Mouse (Mus musculus) heart, embryonic 15.5 days (tissue): ENCODE results near the gene Rbm20. TPM values are rescaled to one million over a fixed set of nuclear protein-coding genes. Genes with fewer than 3 reads are reported as not detected.
"Not testable (repeated sequence)": the region's sequence is repeated elsewhere in the genome, so short reads cannot be mapped to it uniquely, and the experiment has no call there.

ENCODE experiments used
- ATAC-seq: fragments of 200-750 bp; cut with Nextera tagmentation; replicated peaks from 2 replicates; pipeline ENCODE4 v1.8.0; 2017; ENCODE audit warnings: low read depth, moderate TSS enrichment; ENCODE audit not compliant: insufficient number of reproducible peaks, insufficient read depth, low FRiP score
- H3K27ac ChIP-seq: fragments of 300-500 bp; sonication (generic); 2 replicates; pipeline ENCODE4 v1.5.1; 2015; ENCODE audit warnings: mild to moderate bottlenecking, inconsistent platforms
- H3K27me3 ChIP-seq: fragments of 300-500 bp; sonication (generic); 2 replicates; pipeline ENCODE4 v1.6.1; 2015; ENCODE audit warnings: inconsistent platforms
- H3K36me3 ChIP-seq: fragments of 300-500 bp; sonication (generic); 2 replicates; pipeline ENCODE4 v1.6.1; 2015; ENCODE audit warnings: mild to moderate bottlenecking, inconsistent platforms
- H3K4me1 ChIP-seq: fragments of 300-500 bp; sonication (generic); replicated peaks from 2 replicates; pipeline ENCODE4 v1.6.1; 2015; ENCODE audit warnings: inconsistent platforms
- H3K4me2 ChIP-seq: fragments of 300-500 bp; sonication (generic); 2 replicates; pipeline ENCODE4 v1.6.1; 2015; ENCODE audit warnings: inconsistent platforms, mild to moderate bottlenecking, moderate library complexity
- H3K4me3 ChIP-seq: fragments of 300-500 bp; sonication (generic); 2 replicates; pipeline ENCODE4 v1.5.1; 2015; ENCODE audit warnings: mild to moderate bottlenecking, inconsistent platforms
- H3K9ac ChIP-seq: fragments of 300-500 bp; sonication (generic); 2 replicates; pipeline ENCODE4 v1.6.1; 2015; ENCODE audit warnings: mild to moderate bottlenecking, inconsistent platforms
- H3K9me3 ChIP-seq: fragments of 300-500 bp; sonication (generic); replicated peaks from 2 replicates; pipeline ENCODE4 v1.6.1; 2016; ENCODE audit warnings: inconsistent platforms
- WGBS: fragments of 180-500 bp; shearing (Covaris S2); methylation state at CpG from one replicate; pipeline ENCODE4 v1.1.7; 2015; ENCODE audit warnings: mixed read lengths; 5-methylcytosine and 5-hydroxymethylcytosine counted together
- polyA plus RNA-seq: library from polyadenylated mRNA; unstranded; fragments of >200 nt; fragmentation: Nextera tagmentation; extraction: Ambion mirVana; gene quantifications from 2 replicates; pipeline ENCODE4 v1.2.1, GENCODE M21; 2015

The Rbm20 gene
- polyA plus RNA-seq, 1 experiment from 2014 or later, result 44.4 TPM

DNA sequence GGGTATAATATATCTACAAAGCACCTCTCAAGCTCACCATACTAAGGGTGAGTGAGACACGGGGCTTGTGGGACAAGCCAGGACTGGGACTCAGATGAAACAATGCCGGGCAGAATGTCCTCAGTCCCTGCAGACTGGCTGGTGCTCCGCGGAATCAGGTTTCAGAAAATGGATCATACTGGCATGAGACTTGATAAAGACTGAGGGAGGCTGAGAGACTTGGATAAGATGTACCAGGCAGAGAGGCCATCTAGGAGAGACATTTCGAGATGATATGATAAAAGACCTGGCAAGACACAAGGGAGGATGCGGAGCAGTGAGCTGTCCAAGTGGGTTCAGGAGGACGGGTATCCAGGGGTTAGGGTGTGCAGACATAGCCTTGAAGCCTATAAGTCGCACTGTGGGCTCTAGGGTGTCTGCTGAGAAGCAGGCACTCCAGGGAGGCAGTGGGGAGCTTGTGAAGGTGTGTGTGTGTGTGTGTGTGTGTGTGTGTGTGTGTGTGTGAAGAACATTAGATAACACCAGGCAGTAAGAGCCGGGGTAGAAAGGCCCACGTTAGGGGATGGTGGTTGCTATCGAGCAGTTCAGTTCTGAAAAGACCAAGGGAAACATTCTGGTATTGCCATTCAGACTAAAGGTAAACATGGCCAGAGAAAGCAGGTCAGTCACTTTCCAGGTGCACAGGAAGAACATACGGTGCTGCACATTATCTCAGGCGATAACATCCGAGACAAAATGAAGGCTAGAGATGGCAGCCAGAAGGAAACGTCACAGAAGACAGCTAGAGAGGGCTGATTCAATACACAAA, 225.0 kb downstream of the Rbm20 start:
- Histone ChIP-seq H3K4me1 (peaks cover 37% of the 10 kb centered on the region), H3K36me3 (no peaks in the 10 kb centered on the region), H3K9ac (peak overlapping the region; percentile 58), H3K27ac (peak overlapping the region; percentile 82), H3K27me3 (no peaks in the 10 kb centered on the region), H3K4me3 (peak overlapping the region; percentile 81), H3K9me3 (no peaks in the 10 kb centered on the region), H3K4me2 (peak overlapping the region; percentile 67)
- 33% methylated on average over 15 of the region's 15 CpGs for WGBS
- no peak for ATAC-seq

- Histone ChIP-seq H3K4me1 (peaks cover 33% of the 10 kb centered on the region), H3K9me3 (no peaks in the 10 kb centered on the region), H3K4me3 (peak overlapping the region; percentile 81), H3K4me2 (peak overlapping the region; percentile 67), H3K27me3 (no peaks in the 10 kb centered on the region), H3K9ac (peak overlapping the region; percentile 84), H3K36me3 (no peaks in the 10 kb centered on the region), H3K27ac (peak overlapping the region; percentile 86)
- under 1% methylated on average over 61 of the region's 61 CpGs for WGBS
- peak; percentile 98 for ATAC-seq
Measured at GRCm38 (mm10) chr19:53902739-53903487, 225.8 kb downstream of the Rbm20 start.

DNA sequence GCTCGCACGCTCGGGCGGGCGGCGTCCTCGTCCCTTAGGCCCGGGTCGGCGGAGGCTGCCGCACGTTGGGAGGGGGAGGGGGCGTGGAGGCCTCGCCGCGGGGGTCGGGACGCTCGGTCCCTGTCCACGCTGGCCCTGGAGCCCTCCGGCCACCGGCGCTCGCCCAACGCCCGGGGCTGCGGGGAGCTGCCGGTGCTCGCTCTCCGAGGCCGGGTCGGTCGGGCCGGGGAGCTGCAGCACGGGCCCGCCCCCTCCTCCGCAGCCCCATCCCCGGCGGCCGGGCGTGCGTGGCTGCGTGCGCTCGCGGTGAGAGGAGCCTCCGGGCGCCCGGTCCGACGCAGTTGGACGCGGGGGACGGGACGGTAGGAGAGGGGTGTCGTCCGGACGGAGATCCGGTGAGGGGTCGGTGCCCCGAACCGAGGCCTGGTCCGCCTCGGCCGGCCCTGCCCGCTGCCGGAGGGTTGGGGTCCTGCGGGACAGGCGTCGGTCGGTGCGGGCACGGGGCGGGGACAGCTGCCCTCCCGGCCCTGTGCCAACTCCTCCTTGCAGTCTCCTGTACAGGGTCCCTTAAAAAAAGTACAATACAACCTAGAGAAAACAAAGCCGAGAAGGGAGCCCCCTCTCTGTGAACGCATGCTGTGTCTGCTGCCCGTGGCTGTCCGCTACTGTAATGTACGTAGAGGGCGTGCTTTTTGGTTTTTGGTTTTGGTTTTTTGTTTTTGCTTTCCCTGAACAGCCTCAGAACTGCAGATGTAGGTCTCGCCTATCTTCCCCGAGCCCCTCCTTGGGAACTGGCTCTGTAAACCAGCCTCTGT, 226.6 kb downstream of the Rbm20 start:
- H3K9me3 ChIP-seq, result no peaks in the 10 kb centered on the region
- ATAC-seq, result peak; percentile 59
- H3K27me3 ChIP-seq, result no peaks in the 10 kb centered on the region
- under 1% methylated on average over 60 of the region's 83 CpGs for WGBS
- H3K9ac ChIP-seq, result peak overlapping the region; percentile 84
- H3K27ac ChIP-seq, result peak overlapping the region; percentile 86
- peak overlapping the region; percentile 64 for H3K4me2 ChIP-seq
- H3K4me1 ChIP-seq, result peaks cover 27% of the 10 kb centered on the region
- H3K4me3 ChIP-seq, result peak overlapping the region; percentile 81
- no peaks in the 10 kb centered on the region for H3K36me3 ChIP-seq

DNA sequence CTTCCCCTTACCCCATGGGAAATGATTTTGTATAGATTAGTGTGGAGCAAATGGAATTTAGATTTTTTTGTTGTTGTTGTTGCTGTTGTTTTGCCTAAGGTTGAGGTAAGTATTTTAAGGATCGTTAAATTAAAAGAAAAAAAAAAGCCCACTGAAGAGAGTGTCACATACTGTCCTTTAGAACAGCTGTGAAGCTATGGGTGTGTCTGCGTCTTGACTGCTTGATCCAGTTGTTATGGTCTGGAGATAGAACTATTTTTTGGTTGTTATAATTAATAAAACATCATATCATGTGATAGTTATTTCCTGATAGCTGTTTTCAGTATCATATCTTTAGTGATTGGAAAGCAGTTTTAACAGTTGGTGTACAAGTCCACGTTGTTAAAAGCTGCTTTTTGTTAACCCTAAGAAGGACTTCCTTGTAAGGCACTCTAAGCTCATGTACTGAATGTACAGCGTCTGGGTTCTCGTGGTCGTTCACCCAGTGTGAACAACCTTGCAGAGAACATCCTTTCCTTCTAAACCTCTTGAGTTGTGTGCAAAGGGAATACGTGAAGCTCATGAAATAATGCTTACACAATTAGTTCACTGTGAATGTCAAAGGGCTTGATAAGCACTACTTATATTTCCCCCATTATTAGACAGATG, 227.9 kb downstream of the Rbm20 start:
- H3K27ac ChIP-seq, result no peak overlapping the region
- peak overlapping the region; percentile 64 for H3K4me2 ChIP-seq
- 50% methylated on average over 7 of the region's 7 CpGs for WGBS
- H3K4me3 ChIP-seq, result peak overlapping the region; percentile 81
- peaks cover 9% of the 10 kb centered on the region for H3K36me3 ChIP-seq
- no peak for ATAC-seq
- H3K27me3 ChIP-seq, result no peaks in the 10 kb centered on the region
- H3K4me1 ChIP-seq, result peaks cover 24% of the 10 kb centered on the region
- H3K9ac ChIP-seq, result no peak overlapping the region
- H3K9me3 ChIP-seq, result no peaks in the 10 kb centered on the region

- Histone ChIP-seq H3K9ac (no peak overlapping the region), H3K4me3 (no peak overlapping the region), H3K36me3 (peaks cover 16% of the 10 kb centered on the region), H3K4me2 (no peak overlapping the region), H3K27me3 (no peaks in the 10 kb centered on the region), H3K4me1 (peaks cover 24% of the 10 kb centered on the region), H3K27ac (no peak overlapping the region), H3K9me3 (no peaks in the 10 kb centered on the region)
- ATAC-seq, result no peak
- 54% methylated on average over 6 of the region's 6 CpGs for WGBS
Measured at GRCm38 (mm10) chr19:53906033-53906702, 229.1 kb downstream of the Rbm20 start.

DNA sequence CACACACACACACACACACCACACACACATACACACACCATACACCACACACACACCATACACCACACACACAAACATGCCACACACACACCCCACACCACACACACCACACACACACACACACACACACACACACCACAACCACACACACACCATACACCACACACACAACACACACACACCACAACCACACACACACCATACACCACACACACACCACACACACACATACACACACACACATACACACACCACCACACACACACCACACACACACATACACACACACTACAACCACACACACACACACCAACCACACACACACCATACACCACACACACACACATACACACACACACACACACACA, 229.6 kb downstream of the Rbm20 start:
- not testable (repeated sequence) for H3K4me2 ChIP-seq, H3K27ac ChIP-seq, H3K4me3 ChIP-seq, H3K9ac ChIP-seq, ATAC-seq, H3K27me3 ChIP-seq, H3K9me3 ChIP-seq
- peaks cover 20% of the 10 kb centered on the region for H3K36me3 ChIP-seq
- peaks cover 24% of the 10 kb centered on the region for H3K4me1 ChIP-seq

DNA sequence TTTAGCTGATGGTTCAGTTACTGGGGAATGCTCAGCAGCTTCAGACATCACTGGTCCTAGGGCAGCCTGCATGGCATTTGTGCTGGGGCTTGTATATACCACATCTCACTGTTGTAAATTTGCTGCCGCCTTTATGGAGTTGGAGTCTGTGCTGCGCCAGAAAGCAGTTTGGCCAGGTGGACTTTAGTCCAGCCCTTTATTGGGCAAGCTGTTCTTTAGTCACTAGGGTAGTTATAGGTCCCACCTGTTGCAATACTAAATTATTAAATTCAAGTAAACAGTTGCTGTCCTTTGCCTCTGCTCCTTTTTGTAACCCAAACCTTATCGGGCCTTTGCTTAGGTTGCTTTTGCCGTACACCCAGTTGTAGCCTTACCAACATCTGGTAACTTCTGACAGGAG, 237.8 kb downstream of the Rbm20 start:
- Histone ChIP-seq H3K4me2 (no peak overlapping the region), H3K27ac (no peak overlapping the region), H3K27me3 (no peaks in the 10 kb centered on the region), H3K4me3 (no peak overlapping the region), H3K9me3 (no peaks in the 10 kb centered on the region), H3K4me1 (no peaks in the 10 kb centered on the region), H3K36me3 (peaks cover 60% of the 10 kb centered on the region), H3K9ac (no peak overlapping the region)
- WGBS, result 94% methylated on average over 4 of the region's 4 CpGs
- no peak for ATAC-seq

Other genes with a start within 250 kb of the Rbm20 start
- gene Dusp5, start 148.2 kb upstream of the Rbm20 start, polyA plus RNA-seq, result 7.4 and 10.4 TPM in 2 replicates
- gene Nutf2-ps1, start 88.2 kb upstream of the Rbm20 start, polyA plus RNA-seq, result 258 and 274 TPM in 2 replicates
- gene Smc3, start 76.9 kb upstream of the Rbm20 start, polyA plus RNA-seq, result 37.9 and 38.9 TPM in 2 replicates
- 35.9 and 38.2 TPM in 2 replicates for gene Pdcd4, start 214.9 kb downstream of the Rbm20 start, polyA plus RNA-seq